8 mouse cellular contexts compared by ENCODE assay signal in the genomic region with DNA sequence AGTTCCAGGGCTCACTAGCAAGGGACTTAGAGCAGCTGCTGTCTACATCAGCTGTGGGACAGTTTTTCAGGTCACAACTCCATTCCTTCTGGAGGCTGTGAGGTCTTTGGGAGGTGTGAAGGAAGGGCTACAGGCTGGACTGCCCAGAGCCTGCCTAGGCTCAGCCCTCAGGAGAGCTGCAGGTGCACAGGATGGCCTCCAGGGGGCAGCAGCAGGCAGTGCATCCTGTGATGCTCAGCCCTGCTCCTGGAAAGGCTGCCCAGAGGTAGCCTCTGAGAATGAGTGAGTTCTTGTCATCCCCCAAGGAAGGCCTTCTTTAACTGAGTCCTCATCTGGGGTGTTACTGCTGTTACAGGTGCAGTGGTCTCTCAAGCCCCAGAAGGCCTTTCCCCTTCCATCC. TPM values are rescaled to one million over a fixed set of nuclear protein-coding genes. Genes with fewer than 3 reads are reported as not detected.
DNase-seq lines count a peak whose midpoint lies in the region; ATAC-seq and TF ChIP-seq lines count a peak whose summit lies in the region.

No protein-coding gene starts in this region.

- H3K27me3 ChIP-seq in limb, embryonic 12.5 days: no peaks in the 10 kb centered on the region
- H3K27me3 ChIP-seq in midbrain, embryonic 15.5 days (replicated peaks): no peaks in the 10 kb centered on the region

- peaks cover 3% of the 10 kb centered on the region; the same call in 1 of the 2 replicates for H3K4me1 ChIP-seq in cortical plate, adult 2 months (ENCODE audit: control insufficient read depth, insufficient read depth, low read length)
- H3K4me1 ChIP-seq in limb, embryonic 12.5 days (replicated peaks): no peaks in the 10 kb centered on the region
- H3K4me1 ChIP-seq in midbrain, embryonic 15.5 days: no peaks in the 10 kb centered on the region

- TF ChIP-seq CTCF in cortical plate, adult 2 months (IDR thresholded peaks at IDR 0.05; ENCODE audit: extremely low read depth, insufficient read depth, low read length): peak; percentile 95

- peaks cover 92% of the 10 kb centered on the region for H3K36me3 ChIP-seq in limb, embryonic 12.5 days
- H3K36me3 ChIP-seq in midbrain, embryonic 15.5 days (replicated peaks): peaks cover 17% of the 10 kb centered on the region

- ATAC-seq in limb, embryonic 12.5 days (ENCODE audit: insufficient number of reproducible peaks, insufficient read depth, low FRiP score, low TSS enrichment, low read depth): peak; percentile 53; the same call in 1 of the 2 replicates
- peak; percentile 80 for ATAC-seq in midbrain, embryonic 15.5 days (replicated peaks)
- ATAC-seq in activated CD4-positive, CD25-positive, alpha-beta regulatory T cell, adult 4 months: no peak

- H3K4me3 ChIP-seq in cortical plate, adult 2 months (ENCODE audit: insufficient read depth, low read length): no peak overlapping the region
- H3K4me3 ChIP-seq in limb, embryonic 12.5 days (replicated peaks): no peak overlapping the region
- no peak overlapping the region for H3K4me3 ChIP-seq in midbrain, embryonic 15.5 days

- H3K4me2 ChIP-seq in limb, embryonic 12.5 days: no peak overlapping the region
- H3K4me2 ChIP-seq in midbrain, embryonic 15.5 days: no peak overlapping the region

- DNase-seq in adrenal gland, adult 8-10 months: peak; percentile 35
- peak; percentile 45 to 53 for DNase-seq in gastrocnemius, postnatal 36 days
- peak; percentile 21 for DNase-seq in kidney, adult 11 months
- DNase-seq in spleen, adult 18-20 months: peak; percentile 25 to 64

- no peaks in the 10 kb centered on the region for H3K9me3 ChIP-seq in limb, embryonic 12.5 days
- no peaks in the 10 kb centered on the region for H3K9me3 ChIP-seq in midbrain, embryonic 15.5 days

- H3K9ac ChIP-seq in limb, embryonic 12.5 days (replicated peaks): no peak overlapping the region
- no peak overlapping the region for H3K9ac ChIP-seq in midbrain, embryonic 15.5 days

- TF ChIP-seq POLR2A in cortical plate, adult 2 months (IDR thresholded peaks at IDR 0.05; ENCODE audit: extremely low read depth, insufficient read depth, low read length): no peak

- intact Hi-C loops in gastrocnemius, postnatal 36 days (cut with DNase I): loop anchor here (1.0 kb wide), 1 partner anchor 402 kb away; no protein-coding TSS in a partner anchor

- no peak overlapping the region for H3K27ac ChIP-seq in cortical plate, adult 2 months (ENCODE audit: insufficient read depth, low read length)
- no peak overlapping the region for H3K27ac ChIP-seq in limb, embryonic 12.5 days
- no peak overlapping the region for H3K27ac ChIP-seq in midbrain, embryonic 15.5 days

RNA-seq across cellular contexts. Expression of a gene that starts 12.5 kb away (rescaled TPM):
- 10 to 100 TPM; 23.8 to 31.3 (median 29.2) TPM for total RNA-seq in adrenal gland, adult 8-10 months (2022)
- 21.1 and 24.4 TPM in 2 replicates for polyA plus RNA-seq in cortical plate, adult 2 months (2012; rRNA removed)
- 1 to 10 TPM; 3.8 to 3.9 TPM for total RNA-seq in gastrocnemius, postnatal 36 days (2021)
- 21.3 and 21.6 TPM in 2 replicates for polyA plus RNA-seq in limb, embryonic 12.5 days (2016; fragmentation: Nextera tagmentation; extraction: Ambion mirVana)
- polyA plus RNA-seq in midbrain, embryonic 15.5 days (2015; fragmentation: Nextera tagmentation; extraction: Ambion mirVana): 20.7 and 22.2 TPM in 2 replicates
- polyA plus RNA-seq in activated CD4-positive, CD25-positive, alpha-beta regulatory T cell, adult 4 months (2017; shearing (Covaris generic)): 10 to 100 TPM; 11.9 to 15.2 TPM

RNA-seq across cellular contexts. Expression of a gene that starts 43.9 kb away (rescaled TPM):
- total RNA-seq in adrenal gland, adult 8-10 months (2022): 1 to 10 TPM; 2.4 to 8.5 (median 5.4) TPM
- polyA plus RNA-seq in cortical plate, adult 2 months (2012; rRNA removed): 118 and 134 TPM in 2 replicates
- under 1 TPM in 1 of 2 experiments, not detected in 1; 0.10 TPM for total RNA-seq in gastrocnemius, postnatal 36 days (2021)
- polyA plus RNA-seq in limb, embryonic 12.5 days (2016; fragmentation: Nextera tagmentation; extraction: Ambion mirVana): 1.0 and 1.4 TPM in 2 replicates
- polyA plus RNA-seq in midbrain, embryonic 15.5 days (2015; fragmentation: Nextera tagmentation; extraction: Ambion mirVana): 13.6 and 13.7 TPM in 2 replicates
- not detected for polyA plus RNA-seq in activated CD4-positive, CD25-positive, alpha-beta regulatory T cell, adult 4 months (2017; shearing (Covaris generic))
